Mouse (Mus musculus) kidney, adult 2 months (tissue): ENCODE measurements at regions not wholly inside any gene's neighbourhood (a gene's known extent, or its start where the extent isn't known, plus 50 kb on each side); places are given as distances from the start of the nearest gene placed in this dataset.

ENCODE experiments used
- CTCF ChIP-seq: fragments of 200-500 bp; conservative IDR thresholded peaks from 2 replicates; pipeline ENCODE4 v1.5.1; 2011; ENCODE audit warnings: low read depth, mild to moderate bottlenecking, control low read depth, low read length, moderate library complexity, mixed read lengths; ENCODE audit not compliant: insufficient read depth, insufficient read length
- POLR2A ChIP-seq: fragments of 200-500 bp; IDR thresholded peaks from one replicate; pipeline ENCODE4 v1.6.1; 2011; ENCODE audit warnings: low read depth, low read length, control low read depth

- TF ChIP-seq CTCF = no peak
- no peak for TF ChIP-seq POLR2A
These were observed 55.1 kb upstream of the Nampt start for GRCm38 (mm10) chr12:32764271-32764670.
